Mouse (Mus musculus): ENCODE measurements at regions not wholly inside any gene's neighbourhood (a gene's known extent, or its start where the extent isn't known, plus 50 kb on each side); places are given as distances from the start of the nearest gene placed in this dataset.

DNA sequence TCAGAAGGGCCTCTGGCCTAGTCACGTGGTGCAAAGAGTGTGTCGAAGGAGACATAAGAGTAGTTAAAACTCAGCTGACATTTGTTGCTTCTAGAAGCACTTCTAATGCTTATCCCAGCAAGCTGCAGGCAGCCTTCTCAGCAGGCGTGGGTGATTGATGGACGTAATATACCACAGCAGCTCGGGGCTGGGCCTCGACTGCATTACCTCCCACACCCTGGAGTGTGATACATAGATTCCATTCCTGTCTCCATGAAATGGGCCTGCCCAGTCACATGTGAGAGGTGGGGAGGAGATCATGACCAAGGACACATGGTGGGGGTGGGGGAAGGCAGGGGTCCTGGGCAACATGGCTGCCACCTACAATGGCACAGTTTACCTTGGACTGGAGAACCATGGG, 121.3 kb downstream of the Fam43a start:
- Histone ChIP-seq H3K9me3 (ENCODE audit: low read length) (no peaks in the 10 kb centered on the region), H3K4me3 (ENCODE audit: low read depth, low read length) (no peak overlapping the region), H3K27ac (ENCODE audit: low read depth) (no peak overlapping the region), H3K36me3 (replicated peaks; ENCODE audit: insufficient read depth, low read length) (no peaks in the 10 kb centered on the region), H3K9ac (replicated peaks) (no peak overlapping the region), H3K4me1 (ENCODE audit: insufficient read depth) (no peaks in the 10 kb centered on the region), H3K4me2 (ENCODE audit: low read depth, low read length) (no peak overlapping the region), H3K27me3 (ENCODE audit: insufficient read depth, low read length) (no peaks in the 10 kb centered on the region)
- no peak for DNase-seq
- TF ChIP-seq EP300 (IDR thresholded peaks at IDR 0.05; ENCODE audit: low read depth) (no peak), CTCF (IDR thresholded peaks at IDR 0.05; ENCODE audit: low read depth) (no peak)
- WGBS (ENCODE audit: insufficient replicate concordance) = 76% methylated on average over 6 of the region's 6 CpGs
- no peak for ATAC-seq

DNA sequence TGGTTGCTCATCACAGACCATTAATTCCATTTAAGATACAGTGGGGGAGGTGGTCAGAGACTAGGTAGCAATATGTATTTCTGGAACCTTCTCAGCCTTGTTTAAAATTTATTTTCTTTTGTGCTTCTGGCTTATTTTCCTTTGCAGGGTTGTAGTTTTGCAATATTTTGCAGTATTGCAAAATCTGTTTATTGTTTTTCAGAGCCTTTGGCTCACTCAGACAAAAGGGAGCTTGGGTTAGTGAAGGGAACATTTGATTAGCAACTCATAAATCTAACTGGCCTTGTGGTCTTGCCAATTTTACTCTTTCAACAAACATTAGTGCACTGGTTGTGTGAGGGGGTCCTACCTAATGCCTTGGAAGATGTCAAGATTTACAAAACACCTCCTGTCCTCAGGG, 121.7 kb downstream of the Fam43a start:
- DNase-seq (no peak), ATAC-seq (no peak)
- no peaks in the 10 kb centered on the region for H3K9me3 ChIP-seq (ENCODE audit: low read length)
- no peak overlapping the region for H3K4me3 ChIP-seq (ENCODE audit: low read depth, low read length)
- H3K4me1 ChIP-seq (ENCODE audit: insufficient read depth) = no peaks in the 10 kb centered on the region
- no peaks in the 10 kb centered on the region for H3K36me3 ChIP-seq (replicated peaks; ENCODE audit: insufficient read depth, low read length)
- TF ChIP-seq CTCF (IDR thresholded peaks at IDR 0.05; ENCODE audit: low read depth) (no peak), EP300 (IDR thresholded peaks at IDR 0.05; ENCODE audit: low read depth) (no peak)
- no peak overlapping the region for H3K9ac ChIP-seq (replicated peaks)
- H3K27ac ChIP-seq (ENCODE audit: low read depth) = no peak overlapping the region
- no peak overlapping the region for H3K4me2 ChIP-seq (ENCODE audit: low read depth, low read length)
- H3K27me3 ChIP-seq (ENCODE audit: insufficient read depth, low read length) = no peaks in the 10 kb centered on the region

DNA sequence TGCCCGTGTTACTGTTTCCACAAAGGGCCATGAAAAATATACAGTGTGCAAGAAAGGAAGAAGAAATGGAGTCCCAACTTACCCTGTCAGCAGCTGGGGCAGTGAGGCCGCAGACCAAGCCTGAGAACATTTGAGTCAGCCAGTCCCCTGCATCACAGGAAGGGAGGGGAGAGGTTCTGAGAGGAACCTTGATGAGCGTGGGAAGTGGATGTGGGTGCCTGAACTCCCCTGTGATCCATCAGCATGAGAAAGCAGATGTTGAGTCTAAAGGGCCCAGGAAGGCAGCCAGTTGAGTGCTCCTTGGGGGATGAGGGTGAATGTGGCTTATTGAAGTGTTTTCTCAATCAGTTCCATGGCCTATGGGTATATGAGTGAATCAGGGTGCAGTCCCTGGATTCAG, 122.8 kb downstream of the Fam43a start:
- DNase-seq = no peak
- ATAC-seq = no peak
- Histone ChIP-seq H3K36me3 (replicated peaks; ENCODE audit: insufficient read depth, low read length) (no peaks in the 10 kb centered on the region), H3K27ac (ENCODE audit: low read depth) (no peak overlapping the region), H3K9ac (replicated peaks) (no peak overlapping the region), H3K27me3 (ENCODE audit: insufficient read depth, low read length) (no peaks in the 10 kb centered on the region), H3K4me2 (ENCODE audit: low read depth, low read length) (no peak overlapping the region), H3K4me1 (ENCODE audit: insufficient read depth) (no peaks in the 10 kb centered on the region), H3K9me3 (ENCODE audit: low read length) (no peaks in the 10 kb centered on the region), H3K4me3 (ENCODE audit: low read depth, low read length) (no peak overlapping the region)
- WGBS (ENCODE audit: insufficient replicate concordance) = 47% methylated on average over 3 of the region's 3 CpGs
- TF ChIP-seq EP300 (IDR thresholded peaks at IDR 0.05; ENCODE audit: low read depth) = no peak
- TF ChIP-seq CTCF (IDR thresholded peaks at IDR 0.05; ENCODE audit: low read depth) = no peak

DNA sequence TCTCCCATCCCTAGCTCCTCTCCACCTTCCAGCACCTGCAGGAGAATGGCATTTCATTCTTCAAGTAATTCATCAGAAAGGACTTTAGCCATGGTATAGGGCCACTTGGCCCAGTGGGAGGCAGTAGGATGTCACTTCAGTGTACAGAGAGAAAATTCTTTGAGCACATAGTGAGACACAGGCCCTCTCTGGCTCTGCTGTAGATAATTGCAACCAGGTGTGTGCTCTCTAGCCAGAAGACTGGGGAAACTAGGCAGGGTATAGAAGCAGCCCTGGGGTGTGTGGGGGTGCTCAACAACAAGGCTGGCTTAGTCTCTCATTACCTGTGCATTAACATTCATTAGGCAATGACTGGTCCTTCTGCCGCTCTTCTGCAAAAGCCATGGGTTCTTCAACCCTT, 125.1 kb downstream of the Fam43a start:
- H3K9me3 ChIP-seq (ENCODE audit: low read length) = no peaks in the 10 kb centered on the region
- no peak overlapping the region for H3K9ac ChIP-seq (replicated peaks)
- H3K36me3 ChIP-seq (replicated peaks; ENCODE audit: insufficient read depth, low read length) = no peaks in the 10 kb centered on the region
- no peak overlapping the region for H3K4me3 ChIP-seq (ENCODE audit: low read depth, low read length)
- no peak for ATAC-seq
- H3K4me1 ChIP-seq (ENCODE audit: insufficient read depth) = no peaks in the 10 kb centered on the region
- no peaks in the 10 kb centered on the region for H3K27me3 ChIP-seq (ENCODE audit: insufficient read depth, low read length)
- no peak for DNase-seq
- no peak overlapping the region for H3K4me2 ChIP-seq (ENCODE audit: low read depth, low read length)
- no peak overlapping the region for H3K27ac ChIP-seq (ENCODE audit: low read depth)
- TF ChIP-seq CTCF (IDR thresholded peaks at IDR 0.05; ENCODE audit: low read depth) (no peak), EP300 (IDR thresholded peaks at IDR 0.05; ENCODE audit: low read depth) (no peak)
- 91% methylated on average over 1 of the region's 1 CpGs for WGBS (ENCODE audit: insufficient replicate concordance)

DNA sequence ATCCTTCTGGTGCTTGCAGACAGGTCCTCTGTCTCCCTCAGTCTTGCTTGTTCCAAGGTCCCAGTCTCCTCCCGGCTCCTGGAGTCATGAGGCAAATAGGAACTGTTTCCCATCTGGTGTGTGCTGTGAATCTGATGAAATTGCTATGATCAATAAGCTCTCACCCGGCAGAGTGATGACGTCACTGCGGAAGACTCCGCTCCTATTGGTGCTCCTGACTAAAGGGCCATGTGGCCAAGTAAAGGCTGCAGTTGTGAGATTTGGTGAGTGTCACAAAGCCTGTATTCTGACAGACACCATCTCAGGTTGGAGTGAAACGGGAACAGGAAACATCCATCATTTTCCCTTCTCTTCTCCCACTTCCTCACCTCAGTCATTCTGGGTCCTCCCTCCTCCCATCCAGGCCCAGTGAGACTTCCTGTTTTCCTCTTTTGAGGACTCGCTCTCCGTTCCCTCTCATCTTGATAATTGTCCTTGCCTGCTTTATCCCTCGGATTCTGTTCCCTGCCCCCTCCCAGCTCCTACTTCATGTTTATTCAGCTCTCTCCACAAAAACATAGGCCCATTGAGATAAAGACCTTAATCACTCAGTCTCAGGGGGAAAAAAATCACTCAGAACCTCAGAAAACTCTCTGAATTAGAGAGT, 133.4 kb downstream of the Fam43a start:
- H3K27me3 ChIP-seq (ENCODE audit: insufficient read depth, low read length) = no peaks in the 10 kb centered on the region
- no peak overlapping the region for H3K4me3 ChIP-seq (ENCODE audit: low read depth, low read length)
- peaks cover 6% of the 10 kb centered on the region; the same call in 1 of the 2 replicates for H3K4me1 ChIP-seq (ENCODE audit: insufficient read depth)
- no peak overlapping the region for H3K4me2 ChIP-seq (ENCODE audit: low read depth, low read length)
- ATAC-seq = peak; percentile 67
- H3K27ac ChIP-seq (ENCODE audit: low read depth) = no peak overlapping the region
- H3K36me3 ChIP-seq (replicated peaks; ENCODE audit: insufficient read depth, low read length) = no peaks in the 10 kb centered on the region
- H3K9ac ChIP-seq (replicated peaks) = no peak overlapping the region
- 48% methylated on average over 9 of the region's 9 CpGs for WGBS (ENCODE audit: insufficient replicate concordance)
- TF ChIP-seq EP300 (IDR thresholded peaks at IDR 0.05; ENCODE audit: low read depth) (no peak), CTCF (IDR thresholded peaks at IDR 0.05; ENCODE audit: low read depth) (no peak)
- no peaks in the 10 kb centered on the region for H3K9me3 ChIP-seq (ENCODE audit: low read length)
- peak; percentile 31 for DNase-seq

DNA sequence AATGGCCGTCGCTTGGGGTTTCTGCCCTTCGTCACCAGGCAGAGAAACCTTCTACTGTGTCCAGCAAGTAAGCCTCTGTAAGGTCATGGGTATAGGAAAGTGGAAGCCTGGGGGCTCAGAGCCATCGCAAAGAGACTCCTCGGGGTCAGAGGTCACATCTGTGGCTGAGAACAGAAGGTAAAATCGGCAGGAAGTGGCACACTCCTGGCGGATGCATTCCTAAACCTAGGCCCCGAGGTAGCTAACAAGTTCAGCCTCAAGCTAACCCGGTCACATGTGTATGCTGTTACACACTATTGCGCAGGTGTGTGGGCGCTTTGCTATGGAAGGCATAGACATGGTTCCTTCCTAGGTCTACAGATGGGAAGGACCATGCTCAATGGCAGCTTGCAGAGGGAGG, 134.0 kb downstream of the Fam43a start:
- peaks cover 6% of the 10 kb centered on the region; the same call in 1 of the 2 replicates for H3K4me1 ChIP-seq (ENCODE audit: insufficient read depth)
- H3K9me3 ChIP-seq (ENCODE audit: low read length) = no peaks in the 10 kb centered on the region
- no peaks in the 10 kb centered on the region for H3K36me3 ChIP-seq (replicated peaks; ENCODE audit: insufficient read depth, low read length)
- H3K27ac ChIP-seq (ENCODE audit: low read depth) = no peak overlapping the region
- H3K27me3 ChIP-seq (ENCODE audit: insufficient read depth, low read length) = no peaks in the 10 kb centered on the region
- ATAC-seq = no peak
- WGBS (ENCODE audit: insufficient replicate concordance) = 66% methylated on average over 11 of the region's 11 CpGs
- no peak overlapping the region for H3K9ac ChIP-seq (replicated peaks)
- no peak overlapping the region for H3K4me3 ChIP-seq (ENCODE audit: low read depth, low read length)
- TF ChIP-seq CTCF (IDR thresholded peaks at IDR 0.05; ENCODE audit: low read depth) = no peak
- no peak for TF ChIP-seq EP300 (IDR thresholded peaks at IDR 0.05; ENCODE audit: low read depth)
- no peak for DNase-seq
- no peak overlapping the region for H3K4me2 ChIP-seq (ENCODE audit: low read depth, low read length)

DNA sequence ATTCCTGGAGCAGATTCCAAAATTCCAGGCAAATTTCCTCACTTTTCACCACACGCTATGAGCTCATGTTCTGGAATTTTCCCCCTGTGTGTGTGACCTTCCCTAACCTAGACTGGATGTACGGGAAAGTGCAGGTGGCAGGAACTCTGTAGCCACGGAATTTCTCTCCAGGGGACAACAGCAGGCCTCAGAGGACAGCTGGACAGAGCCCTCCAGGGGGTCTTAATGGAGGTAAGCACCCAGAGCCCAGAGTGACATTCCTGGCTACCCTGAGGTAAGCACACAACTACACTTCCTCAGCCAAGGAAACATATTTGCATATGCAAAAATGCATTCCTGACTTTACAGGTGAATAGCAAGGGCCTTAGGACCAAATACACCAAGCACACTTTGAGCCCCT, 135.8 kb downstream of the Fam43a start:
- DNase-seq (no peak), ATAC-seq (no peak)
- no peaks in the 10 kb centered on the region for H3K27me3 ChIP-seq (ENCODE audit: insufficient read depth, low read length)
- H3K4me2 ChIP-seq (ENCODE audit: low read depth, low read length) = no peak overlapping the region
- no peaks in the 10 kb centered on the region for H3K36me3 ChIP-seq (replicated peaks; ENCODE audit: insufficient read depth, low read length)
- no peak overlapping the region for H3K4me3 ChIP-seq (ENCODE audit: low read depth, low read length)
- H3K9me3 ChIP-seq (ENCODE audit: low read length) = no peaks in the 10 kb centered on the region
- peaks cover 9% of the 10 kb centered on the region for H3K4me1 ChIP-seq (ENCODE audit: insufficient read depth)
- H3K27ac ChIP-seq (ENCODE audit: low read depth) = no peak overlapping the region
- WGBS (ENCODE audit: insufficient replicate concordance) = 64% methylated on average over 3 of the region's 3 CpGs
- TF ChIP-seq EP300 (IDR thresholded peaks at IDR 0.05; ENCODE audit: low read depth) = no peak
- TF ChIP-seq CTCF (IDR thresholded peaks at IDR 0.05; ENCODE audit: low read depth) = no peak
- H3K9ac ChIP-seq (replicated peaks) = no peak overlapping the region

Measured in liver, postnatal 0 days (tissue).